Mouse (Mus musculus) intestine, embryonic 15.5 days (tissue): ENCODE measurements around the gene Rbfox2. TPM values are rescaled to one million over a fixed set of nuclear protein-coding genes. Genes with fewer than 3 reads are reported as not detected.
A peak's percentile ranks its signal among the peaks of the same experiment; 100 is the strongest.

Experiments
- ATAC-seq: fragments of 200-750 bp; cut with Nextera tagmentation; 2 replicates; pipeline ENCODE4 v1.8.0; 2017; ENCODE audit warnings: moderate TSS enrichment, moderate library complexity
- H3K27ac ChIP-seq: fragments of 300-500 bp; sonication (generic); 2 replicates; pipeline ENCODE4 v1.5.1; 2015; ENCODE audit warnings: mild to moderate bottlenecking, inconsistent platforms
- H3K27me3 ChIP-seq: fragments of 300-500 bp; sonication (generic); replicated peaks from 2 replicates; pipeline ENCODE4 v1.6.1; 2015; ENCODE audit warnings: inconsistent platforms
- H3K36me3 ChIP-seq: fragments of 300-500 bp; sonication (generic); 2 replicates; pipeline ENCODE4 v1.6.1; 2015; ENCODE audit warnings: inconsistent platforms
- H3K4me1 ChIP-seq: fragments of 300-500 bp; sonication (generic); replicated peaks from 2 replicates; pipeline ENCODE4 v1.6.1; 2015; ENCODE audit warnings: inconsistent platforms
- H3K4me2 ChIP-seq: fragments of 300-500 bp; sonication (generic); replicated peaks from 2 replicates; pipeline ENCODE4 v1.6.1; 2015; ENCODE audit warnings: mild to moderate bottlenecking, inconsistent platforms
- H3K4me3 ChIP-seq: fragments of 300-500 bp; sonication (generic); replicated peaks from 2 replicates; pipeline ENCODE4 v1.5.1; 2015; ENCODE audit warnings: inconsistent platforms
- H3K9ac ChIP-seq: fragments of 300-500 bp; sonication (generic); 2 replicates; pipeline ENCODE4 v1.6.1; 2015; ENCODE audit warnings: inconsistent platforms
- H3K9me3 ChIP-seq: fragments of 300-500 bp; sonication (generic); 2 replicates; pipeline ENCODE4 v1.6.1; 2016; ENCODE audit warnings: inconsistent platforms
- whole genome bisulfite sequencing: fragments of 180-500 bp; shearing (Covaris S2); methylation state at CpG from one replicate; pipeline ENCODE4 v1.1.7; 2015; 5-methylcytosine and 5-hydroxymethylcytosine counted together
- polyA plus RNA-seq: library from polyadenylated mRNA; unstranded; fragments of >200 nt; fragmentation: Nextera tagmentation; extraction: Ambion mirVana; gene quantifications from 2 replicates; pipeline ENCODE4 v1.2.1, GENCODE M21; 2015

Gene Rbfox2
- polyA plus RNA-seq, 1 experiment from 2014 or later: 44.8 TPM

GRCm38 (mm10) chr15:77196827-77197226 is 110.0 kb downstream of the Rbfox2 start:
- H3K9ac ChIP-seq: no peak overlapping the region
- peak; percentile 64 for ATAC-seq
- H3K27me3 ChIP-seq: no peaks in the 10 kb centered on the region
- no peak overlapping the region for H3K4me3 ChIP-seq
- peak overlapping the region; percentile 27; the same call in 1 of the 2 replicates for H3K27ac ChIP-seq
- no peaks in the 10 kb centered on the region for H3K36me3 ChIP-seq
- H3K4me2 ChIP-seq: no peak overlapping the region
- 53% methylated on average over 5 of the region's 5 CpGs for WGBS
- peaks cover 25% of the 10 kb centered on the region for H3K4me1 ChIP-seq
- no peaks in the 10 kb centered on the region for H3K9me3 ChIP-seq

DNA sequence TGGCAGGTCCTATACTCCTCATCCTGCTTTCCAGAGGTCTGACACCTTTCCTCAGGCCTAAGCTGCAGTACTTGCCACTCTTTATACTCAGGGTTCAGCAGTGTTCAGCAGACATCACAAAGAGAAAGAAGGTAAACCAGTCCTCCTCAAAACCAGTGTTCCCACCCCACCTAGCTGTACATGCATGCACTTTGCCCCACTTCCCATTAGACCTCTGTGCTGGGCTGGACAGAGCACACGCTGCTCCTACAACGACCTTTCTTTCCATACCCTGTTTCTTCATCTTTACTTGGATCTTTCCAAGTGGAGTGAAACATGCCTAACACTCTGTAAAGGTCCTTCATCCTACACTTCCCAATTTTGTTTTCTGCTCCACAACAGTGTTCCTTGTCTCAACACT is 110.8 kb downstream of the Rbfox2 start:
- peaks cover 21% of the 10 kb centered on the region for H3K4me1 ChIP-seq
- H3K36me3 ChIP-seq: no peaks in the 10 kb centered on the region
- H3K27me3 ChIP-seq: no peaks in the 10 kb centered on the region
- 67% methylated on average over 2 of the region's 2 CpGs for WGBS
- no peak overlapping the region for H3K4me2 ChIP-seq
- H3K9ac ChIP-seq: no peak overlapping the region
- H3K4me3 ChIP-seq: no peak overlapping the region
- peak overlapping the region; percentile 5; the same call in 1 of the 2 replicates for H3K27ac ChIP-seq
- H3K9me3 ChIP-seq: no peaks in the 10 kb centered on the region
- ATAC-seq: peak; percentile 79

DNA sequence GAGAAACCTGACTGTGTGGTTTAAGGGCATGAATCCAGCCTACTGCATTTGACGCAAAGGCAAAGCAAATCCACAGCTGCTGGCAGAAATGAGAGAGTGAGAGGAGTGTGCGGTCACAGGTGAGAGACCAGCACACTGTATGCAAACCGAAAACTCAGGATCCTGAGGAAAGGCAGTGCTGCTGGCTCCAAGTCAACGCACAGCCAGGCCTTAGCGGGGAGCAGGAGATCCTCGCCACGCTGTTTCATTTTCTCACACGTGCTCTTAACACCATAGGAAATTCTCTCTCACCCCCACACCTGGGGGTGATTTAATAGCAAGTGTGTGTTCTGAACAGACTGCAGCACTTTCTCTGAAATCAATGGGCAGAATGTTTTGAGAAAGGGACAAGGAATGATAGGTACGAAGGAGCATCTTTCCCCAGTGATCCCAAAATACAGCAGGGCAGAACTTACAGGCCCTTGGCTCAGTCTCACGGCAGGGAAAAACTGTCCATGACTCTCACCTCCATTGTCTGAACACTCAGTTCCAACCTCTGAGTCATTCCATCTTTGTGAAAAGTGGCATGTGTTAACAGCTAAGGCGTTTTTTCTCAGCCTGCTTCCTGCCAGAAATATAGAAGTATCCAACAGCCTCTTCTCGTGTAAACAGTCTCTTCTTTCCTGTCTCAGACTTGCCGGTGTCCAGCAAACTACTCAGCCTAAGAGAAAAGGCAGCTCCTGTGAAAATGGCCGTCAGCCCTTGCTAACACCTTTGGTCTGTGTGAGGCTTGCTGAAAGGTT is 114.5 kb downstream of the Rbfox2 start:
- Histone ChIP-seq H3K9me3 (no peaks in the 10 kb centered on the region), H3K4me3 (no peak overlapping the region), H3K4me2 (0 out of 2 replicates have a peak overlapping the region, but pooled peaks have one; percentile 4), H3K9ac (no peak overlapping the region), H3K4me1 (peaks cover 19% of the 10 kb centered on the region), H3K36me3 (no peaks in the 10 kb centered on the region), H3K27ac (peak overlapping the region; percentile 79), H3K27me3 (no peaks in the 10 kb centered on the region)
- ATAC-seq: 0 out of 2 replicates have a peak, but pooled peaks have one; percentile 25
- WGBS: 48% methylated on average over 14 of the region's 14 CpGs

GRCm38 (mm10) chr15:77186096-77186495 is 120.7 kb downstream of the Rbfox2 start:
- Histone ChIP-seq H3K27ac (no peak overlapping the region), H3K9ac (no peak overlapping the region), H3K9me3 (no peaks in the 10 kb centered on the region), H3K36me3 (no peaks in the 10 kb centered on the region), H3K4me2 (no peak overlapping the region), H3K27me3 (no peaks in the 10 kb centered on the region), H3K4me1 (peaks cover 3% of the 10 kb centered on the region), H3K4me3 (no peak overlapping the region)
- WGBS: 97% methylated on average over 1 of the region's 1 CpGs
- ATAC-seq: no peak

DNA sequence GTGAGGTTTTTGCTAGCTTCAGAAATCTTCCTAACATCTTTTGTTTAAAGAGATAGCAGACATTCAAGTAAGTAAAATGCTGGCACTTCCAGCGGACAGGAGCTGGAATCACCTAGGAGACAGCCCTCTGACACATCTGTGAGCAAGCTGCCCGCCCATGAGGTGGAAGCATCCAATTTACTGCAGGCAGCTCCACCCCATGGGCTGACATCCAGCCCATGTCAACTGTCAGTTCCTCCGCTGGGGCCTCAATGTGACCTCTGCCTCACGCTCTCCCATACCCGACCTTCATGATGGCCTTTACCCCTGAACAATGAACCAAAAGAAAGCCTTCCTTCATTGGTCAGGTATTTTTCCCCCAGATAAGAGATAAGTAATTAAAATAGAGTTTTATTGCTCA is 121.2 kb downstream of the Rbfox2 start:
- Histone ChIP-seq H3K4me2 (no peak overlapping the region), H3K27me3 (no peaks in the 10 kb centered on the region), H3K9me3 (no peaks in the 10 kb centered on the region), H3K4me3 (no peak overlapping the region), H3K4me1 (peaks cover 3% of the 10 kb centered on the region), H3K9ac (no peak overlapping the region), H3K36me3 (no peaks in the 10 kb centered on the region), H3K27ac (no peak overlapping the region)
- no peak for ATAC-seq
- 52% methylated on average over 5 of the region's 5 CpGs for WGBS

DNA sequence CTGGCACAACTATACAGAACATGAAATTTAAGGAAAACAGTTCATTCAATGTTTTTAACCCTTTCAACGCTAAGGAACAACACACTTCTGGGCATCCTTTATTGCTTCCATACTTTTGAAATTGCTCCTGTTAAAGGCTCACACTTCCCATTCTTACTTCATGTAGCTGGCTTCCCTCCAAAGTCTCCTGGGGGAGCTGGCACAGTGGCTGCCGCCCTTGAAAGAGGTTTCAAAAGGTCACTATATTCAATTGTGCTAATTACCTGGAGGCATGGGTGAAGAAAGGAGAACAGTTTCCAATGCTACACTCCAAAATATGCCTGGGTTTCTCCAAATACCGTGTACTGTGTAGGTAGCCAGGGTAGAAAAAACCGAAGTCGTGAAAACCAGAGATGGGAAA is 124.0 kb downstream of the Rbfox2 start:
- Histone ChIP-seq H3K27me3 (no peaks in the 10 kb centered on the region), H3K36me3 (no peaks in the 10 kb centered on the region), H3K9ac (no peak overlapping the region), H3K4me1 (peaks cover 3% of the 10 kb centered on the region), H3K4me3 (no peak overlapping the region), H3K9me3 (no peaks in the 10 kb centered on the region), H3K27ac (no peak overlapping the region), H3K4me2 (no peak overlapping the region)
- 78% methylated on average over 5 of the region's 5 CpGs for WGBS
- ATAC-seq: no peak

DNA sequence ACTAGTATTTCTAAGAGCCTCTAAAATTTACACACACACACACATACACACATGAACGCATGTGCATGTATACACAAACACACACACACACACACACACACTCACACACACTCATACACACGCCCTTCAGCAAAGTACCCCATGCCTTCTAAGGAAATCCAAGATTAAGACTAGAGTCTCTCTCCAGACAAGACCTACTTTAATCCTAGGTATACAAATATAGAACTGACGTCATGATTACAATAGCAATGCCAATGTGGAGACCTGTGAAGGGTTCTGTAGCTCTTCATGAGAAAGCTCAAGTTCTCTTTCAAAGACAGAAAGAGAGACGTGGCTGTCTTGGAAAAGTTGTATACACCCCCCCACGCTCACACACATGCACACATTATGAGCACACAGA is 132.8 kb downstream of the Rbfox2 start:
- 80% methylated on average over 5 of the region's 5 CpGs for WGBS
- Histone ChIP-seq H3K4me2 (no peak overlapping the region), H3K27ac (no peak overlapping the region), H3K36me3 (no peaks in the 10 kb centered on the region), H3K4me1 (no peaks in the 10 kb centered on the region), H3K9me3 (no peaks in the 10 kb centered on the region), H3K4me3 (no peak overlapping the region), H3K27me3 (no peaks in the 10 kb centered on the region), H3K9ac (no peak overlapping the region)
- no peak for ATAC-seq

GRCm38 (mm10) chr15:77172414-77172813 is 134.4 kb downstream of the Rbfox2 start:
- 59% methylated on average over 3 of the region's 3 CpGs for WGBS
- no peak overlapping the region for H3K27ac ChIP-seq
- H3K27me3 ChIP-seq: no peaks in the 10 kb centered on the region
- no peaks in the 10 kb centered on the region for H3K4me1 ChIP-seq
- no peak overlapping the region for H3K4me2 ChIP-seq
- H3K36me3 ChIP-seq: no peaks in the 10 kb centered on the region
- H3K9me3 ChIP-seq: no peaks in the 10 kb centered on the region
- H3K9ac ChIP-seq: no peak overlapping the region
- ATAC-seq: no peak
- H3K4me3 ChIP-seq: no peak overlapping the region

- H3K36me3 ChIP-seq: no peaks in the 10 kb centered on the region
- H3K27ac ChIP-seq: no peak overlapping the region
- H3K4me3 ChIP-seq: no peak overlapping the region
- 64% methylated on average over 2 of the region's 2 CpGs for WGBS
- no peak for ATAC-seq
- no peaks in the 10 kb centered on the region for H3K9me3 ChIP-seq
- no peaks in the 10 kb centered on the region for H3K27me3 ChIP-seq
- H3K9ac ChIP-seq: no peak overlapping the region
- no peak overlapping the region for H3K4me2 ChIP-seq
- peaks cover 16% of the 10 kb centered on the region; the same call in 1 of the 2 replicates for H3K4me1 ChIP-seq
Measured at GRCm38 (mm10) chr15:77168781-77169180, 138.0 kb downstream of the Rbfox2 start.

GRCm38 (mm10) chr15:77166225-77166732 is 140.5 kb downstream of the Rbfox2 start:
- Histone ChIP-seq H3K27me3 (no peaks in the 10 kb centered on the region), H3K36me3 (no peaks in the 10 kb centered on the region), H3K4me1 (peaks cover 33% of the 10 kb centered on the region), H3K9me3 (no peaks in the 10 kb centered on the region), H3K4me2 (no peak overlapping the region), H3K9ac (no peak overlapping the region), H3K27ac (no peak overlapping the region), H3K4me3 (no peak overlapping the region)
- 12% methylated on average over 1 of the region's 1 CpGs for WGBS
- peak; percentile 41; the same call in 1 of the 2 replicates for ATAC-seq

- no peaks in the 10 kb centered on the region for H3K27me3 ChIP-seq
- no peaks in the 10 kb centered on the region for H3K36me3 ChIP-seq
- H3K9ac ChIP-seq: no peak overlapping the region
- 0 out of 2 replicates have a peak, but pooled peaks have one; percentile 55 for ATAC-seq
- peaks cover 34% of the 10 kb centered on the region for H3K4me1 ChIP-seq
- H3K9me3 ChIP-seq: no peaks in the 10 kb centered on the region
- 23% methylated on average over 6 of the region's 6 CpGs for WGBS
- H3K4me3 ChIP-seq: no peak overlapping the region
- H3K4me2 ChIP-seq: no peak overlapping the region
- 0 out of 2 replicates have a peak overlapping the region, but pooled peaks have one; percentile 19 for H3K27ac ChIP-seq
Measured at GRCm38 (mm10) chr15:77163336-77163735, 143.5 kb downstream of the Rbfox2 start.

- H3K27ac ChIP-seq: no peak overlapping the region
- no peak overlapping the region for H3K4me2 ChIP-seq
- 63% methylated on average over 6 of the region's 6 CpGs for WGBS
Measured at GRCm38 (mm10) chr15:77162931-77163330, 143.9 kb downstream of the Rbfox2 start.

GRCm38 (mm10) chr15:77161382-77161781 is 145.4 kb downstream of the Rbfox2 start:
- H3K36me3 ChIP-seq: no peaks in the 10 kb centered on the region
- WGBS: 41% methylated on average over 5 of the region's 5 CpGs
- peak overlapping the region; percentile 64 for H3K27ac ChIP-seq
- H3K9ac ChIP-seq: no peak overlapping the region
- no peaks in the 10 kb centered on the region for H3K27me3 ChIP-seq
- peaks cover 36% of the 10 kb centered on the region for H3K4me1 ChIP-seq
- ATAC-seq: peak; percentile 29; the same call in 1 of the 2 replicates
- H3K9me3 ChIP-seq: no peaks in the 10 kb centered on the region
- H3K4me2 ChIP-seq: no peak overlapping the region
- no peak overlapping the region for H3K4me3 ChIP-seq

More at GRCm38 (mm10) chr15:77162931-77163330, 143.9 kb downstream of the Rbfox2 start:
- H3K27me3 ChIP-seq: no peaks in the 10 kb centered on the region
- H3K9ac ChIP-seq: no peak overlapping the region
- no peak for ATAC-seq
- no peaks in the 10 kb centered on the region for H3K36me3 ChIP-seq
- H3K4me1 ChIP-seq: peaks cover 34% of the 10 kb centered on the region
- no peak overlapping the region for H3K4me3 ChIP-seq
- no peaks in the 10 kb centered on the region for H3K9me3 ChIP-seq
